Mouse (Mus musculus) olfactory bulb, adult 2 months (tissue): Measurements from ENCODE around the gene Smarcd3. TPM values are rescaled to one million over a fixed set of nuclear protein-coding genes. Genes with fewer than 3 reads are reported as not detected.
"Not testable (repeated sequence)": the region's sequence is repeated elsewhere in the genome, so short reads cannot be mapped to it uniquely, and the experiment has no call there.

ENCODE experiments used
- H3K27ac ChIP-seq: fragments of 200-500 bp; 2 replicates; pipeline ENCODE4 v1.5.1; 2012; ENCODE audit warnings: low read depth, low read length; ENCODE audit not compliant: insufficient read depth
- H3K4me1 ChIP-seq: fragments of 200-500 bp; 2 replicates; pipeline ENCODE4 v1.6.1; 2012; ENCODE audit warnings: low read length; ENCODE audit not compliant: control insufficient read depth, insufficient read depth
- H3K4me3 ChIP-seq: fragments of 200-500 bp; 2 replicates; pipeline ENCODE4 v1.5.1; 2012; ENCODE audit warnings: mild to moderate bottlenecking, low read depth, low read length, moderate library complexity; ENCODE audit not compliant: insufficient read depth
- CTCF ChIP-seq: fragments of 200-500 bp; IDR thresholded peaks from 2 replicates; pipeline ENCODE4 v1.5.1; 2012; ENCODE audit warnings: low read depth, mild to moderate bottlenecking, low read length, moderate library complexity; ENCODE audit not compliant: insufficient read depth
- POLR2A ChIP-seq: fragments of 200-500 bp; IDR thresholded peaks from 2 replicates; pipeline ENCODE4 v1.6.1; 2012; ENCODE audit warnings: mild to moderate bottlenecking, low read depth, low read length, moderate library complexity; ENCODE audit not compliant: insufficient read depth
- WGBS: fragments of 180-500 bp; shearing (Covaris S2); methylation state at CpG from one replicate; pipeline ENCODE4 v1.1.7; 2018; 5-methylcytosine and 5-hydroxymethylcytosine counted together
- polyA plus RNA-seq: library from polyadenylated mRNA; stranded (reverse); fragments of >200 nt; gene quantifications from 2 replicates; pipeline ENCODE4 v1.2.4, GENCODE M21; 2012; ENCODE audit warnings: low replicate concordance; ENCODE audit not compliant: missing spikeins, insufficient read depth, insufficient read length

Smarcd3 gene
- polyA plus RNA-seq, 1 experiment: not detected

GRCm38 (mm10) chr5:24586547-24587199, 37.5 kb downstream of the Smarcd3 start, which contains the start of gene Chpf2:
TSS of gene Chpf2 (plus strand) at chr5:24586741.
- peak within 1 kb of the TSS; percentile 88 for H3K4me3 ChIP-seq
- peak within 1 kb of the TSS; percentile 90 for H3K27ac ChIP-seq
- under 1% methylated on average over 43 of the region's 43 CpGs for WGBS
- TF ChIP-seq POLR2A (peak; percentile 49; the same call in 1 of the 2 replicates), CTCF (0 out of 2 replicates have a peak, but pooled peaks have one; percentile 4)
- peaks cover 30% of the 10 kb centered on the region for H3K4me1 ChIP-seq

GRCm38 (mm10) chr5:24586106-24586505, 38.1 kb downstream of the Smarcd3 start:
- H3K4me3 ChIP-seq: peak overlapping the region; percentile 88
- TF ChIP-seq POLR2A (no peak), CTCF (no peak)
- 5% methylated on average over 8 of the region's 8 CpGs for WGBS

GRCm38 (mm10) chr5:24578109-24578963, 45.9 kb downstream of the Smarcd3 start:
- no peak for TF ChIP-seq POLR2A
- TF ChIP-seq CTCF: no peak
- no peak overlapping the region for H3K27ac ChIP-seq

More at GRCm38 (mm10) chr5:24586106-24586505, 38.1 kb downstream of the Smarcd3 start:
- Histone ChIP-seq H3K27ac (no peak overlapping the region), H3K4me1 (peaks cover 24% of the 10 kb centered on the region)

GRCm38 (mm10) chr5:24577183-24577929, 46.9 kb downstream of the Smarcd3 start, which contains the start of gene Abcf2:
TSS of gene Abcf2 (minus strand) at chr5:24577467.
- WGBS: under 1% methylated on average over 48 of the region's 48 CpGs

More at GRCm38 (mm10) chr5:24578109-24578963, 45.9 kb downstream of the Smarcd3 start:
- 65% methylated on average over 6 of the region's 6 CpGs for WGBS
- Histone ChIP-seq H3K4me1 (peaks cover 3% of the 10 kb centered on the region), H3K4me3 (no peak overlapping the region)

GRCm38 (mm10) chr5:24576801-24577182, 47.4 kb downstream of the Smarcd3 start:
- Histone ChIP-seq H3K4me3 (peak overlapping the region; percentile 87), H3K4me1 (peaks cover 3% of the 10 kb centered on the region), H3K27ac (no peak overlapping the region; the same call in 1 of the 2 replicates)
- TF ChIP-seq CTCF (no peak), POLR2A (no peak)
- WGBS: under 1% methylated on average over 32 of the region's 32 CpGs

More at GRCm38 (mm10) chr5:24577183-24577929, 46.9 kb downstream of the Smarcd3 start, which contains the start of gene Abcf2:
- Histone ChIP-seq H3K4me3 (peak within 1 kb of the TSS; percentile 87), H3K27ac (peak within 1 kb of the TSS; percentile 4; the same call in 1 of the 2 replicates), H3K4me1 (peaks cover 3% of the 10 kb centered on the region)
- TF ChIP-seq CTCF: no peak
- TF ChIP-seq POLR2A: peak; percentile 87

- Histone ChIP-seq H3K4me1 (peaks cover 3% of the 10 kb centered on the region), H3K27ac (no peak overlapping the region), H3K4me3 (no peak overlapping the region)
- TF ChIP-seq POLR2A (no peak), CTCF (no peak)
- WGBS: 88% methylated on average over 1 of the region's 1 CpGs
Measured at GRCm38 (mm10) chr5:24575948-24576347, 48.3 kb downstream of the Smarcd3 start.

GRCm38 (mm10) chr5:24556709-24557108, 67.5 kb downstream of the Smarcd3 start, which contains the start of gene 4931409K22Rik:
TSS of gene 4931409K22Rik (minus strand) at chr5:24556809.
- H3K4me1 ChIP-seq: no peaks in the 10 kb centered on the region
- no peak for TF ChIP-seq CTCF
- TF ChIP-seq POLR2A: no peak

GRCm38 (mm10) chr5:24555335-24555734, 68.9 kb downstream of the Smarcd3 start:
- 98% methylated on average over 7 of the region's 7 CpGs for WGBS
- H3K4me3 ChIP-seq, H3K4me1 ChIP-seq, H3K27ac ChIP-seq: not testable (repeated sequence)

More at GRCm38 (mm10) chr5:24556709-24557108, 67.5 kb downstream of the Smarcd3 start, which contains the start of gene 4931409K22Rik:
- H3K4me3 ChIP-seq: no peak within 1 kb of the TSS
- H3K27ac ChIP-seq: no peak within 1 kb of the TSS
- 86% methylated on average over 2 of the region's 2 CpGs for WGBS
